Mouse (Mus musculus) lung, embryonic 14.5 days (tissue): ENCODE measurements at regions not wholly inside any gene's neighbourhood (a gene's known extent, or its start where the extent isn't known, plus 50 kb on each side); places are given as distances from the start of the nearest gene placed in this dataset.

Experiments used
- ATAC-seq: fragments of 200-750 bp; cut with Nextera tagmentation; 2 replicates; pipeline ENCODE4 v1.8.0; 2017; ENCODE audit warnings: mild to moderate bottlenecking, moderate TSS enrichment, moderate library complexity; ENCODE audit not compliant: insufficient read depth
- DNase-seq: peaks from one replicate; pipeline ENCODE4 v3.0.0-alpha.2; 2015
- H3K27ac ChIP-seq: fragments of 300-500 bp; sonication (generic); 2 replicates; pipeline ENCODE4 v1.5.1; 2014; ENCODE audit warnings: low read depth, mild to moderate bottlenecking, moderate library complexity
- H3K27me3 ChIP-seq: fragments of 300-500 bp; sonication (generic); 2 replicates; pipeline ENCODE4 v1.6.1; 2014; ENCODE audit warnings: low read length, control low read depth; ENCODE audit not compliant: insufficient read depth
- H3K36me3 ChIP-seq: fragments of 300-500 bp; sonication (generic); 2 replicates; pipeline ENCODE4 v1.6.1; 2014; ENCODE audit warnings: control low read depth; ENCODE audit not compliant: insufficient read depth
- H3K4me1 ChIP-seq: fragments of 300-500 bp; sonication (generic); 2 replicates; pipeline ENCODE4 v1.6.1; 2014; ENCODE audit warnings: antibody characterized with exemption, control low read depth; ENCODE audit not compliant: insufficient read depth
- H3K4me2 ChIP-seq: fragments of 300-500 bp; sonication (generic); 2 replicates; pipeline ENCODE4 v1.6.1; 2014; ENCODE audit warnings: mild to moderate bottlenecking
- H3K4me3 ChIP-seq: fragments of 300-500 bp; sonication (generic); 2 replicates; pipeline ENCODE4 v1.5.1; 2014; ENCODE audit warnings: low read depth, low read length
- H3K9ac ChIP-seq: fragments of 300-500 bp; sonication (generic); 2 replicates; pipeline ENCODE4 v1.6.1; 2014
- H3K9me3 ChIP-seq: fragments of 300-500 bp; sonication (generic); 2 replicates; pipeline ENCODE4 v1.6.1; 2016; ENCODE audit warnings: low read depth, low read length, control low read depth
- CTCF ChIP-seq: IDR thresholded peaks from 2 replicates; pipeline ENCODE4 v1.5.1; 2016; ENCODE audit warnings: antibody characterized with exemption, low read depth
- WGBS: fragments of 180-500 bp; shearing (Covaris S2); extraction: QIAGEN DNeasy Blood & Tissue Kit; methylation state at CpG from one replicate; pipeline ENCODE4 v1.1.7; 2014; 5-methylcytosine and 5-hydroxymethylcytosine counted together

GRCm38 (mm10) chrX:11776236-11776899, 383.8 kb downstream of the Bcor start:
- ATAC-seq: no peak
- Histone ChIP-seq H3K9me3 (no peaks in the 10 kb centered on the region), H3K27me3 (no peaks in the 10 kb centered on the region)

GRCm38 (mm10) chrX:11795010-11795409, 365.1 kb downstream of the Bcor start:
- DNase-seq (peak; percentile 42), ATAC-seq (peak; percentile 56)
- Histone ChIP-seq H3K36me3 (no peaks in the 10 kb centered on the region), H3K4me3 (no peak overlapping the region), H3K4me2 (no peak overlapping the region), H3K9me3 (no peaks in the 10 kb centered on the region), H3K27ac (peak overlapping the region; percentile 15; the same call in 1 of the 2 replicates), H3K4me1 (no peaks in the 10 kb centered on the region; the same call in 1 of the 2 replicates), H3K9ac (no peak overlapping the region), H3K27me3 (no peaks in the 10 kb centered on the region)
- TF ChIP-seq CTCF: no peak
- 64% methylated on average over 6 of the region's 6 CpGs for WGBS

More at GRCm38 (mm10) chrX:11776236-11776899, 383.8 kb downstream of the Bcor start:
- no peak for TF ChIP-seq CTCF
- no peak for DNase-seq
- WGBS: 65% methylated on average over 6 of the region's 6 CpGs
- H3K9ac ChIP-seq: no peak overlapping the region
- H3K4me3 ChIP-seq: no peak overlapping the region
- H3K4me1 ChIP-seq: no peaks in the 10 kb centered on the region
- H3K4me2 ChIP-seq: no peak overlapping the region
- no peak overlapping the region for H3K27ac ChIP-seq
- no peaks in the 10 kb centered on the region for H3K36me3 ChIP-seq

GRCm38 (mm10) chrX:11797870-11798269, 362.3 kb downstream of the Bcor start:
- no peak overlapping the region for H3K27ac ChIP-seq
- H3K9me3 ChIP-seq: no peaks in the 10 kb centered on the region
- TF ChIP-seq CTCF: peak; percentile 18; the same call in 1 of the 2 replicates
- H3K36me3 ChIP-seq: no peaks in the 10 kb centered on the region
- no peak overlapping the region for H3K4me2 ChIP-seq
- H3K4me3 ChIP-seq: no peak overlapping the region
- H3K27me3 ChIP-seq: no peaks in the 10 kb centered on the region
- DNase-seq (peak; percentile 64), ATAC-seq (no peak)
- WGBS: 23% methylated on average over 10 of the region's 11 CpGs
- no peaks in the 10 kb centered on the region; the same call in 1 of the 2 replicates for H3K4me1 ChIP-seq
- H3K9ac ChIP-seq: no peak overlapping the region

GRCm38 (mm10) chrX:11798326-11798725, 361.8 kb downstream of the Bcor start:
- H3K4me3 ChIP-seq: no peak overlapping the region
- no peaks in the 10 kb centered on the region for H3K36me3 ChIP-seq
- H3K9me3 ChIP-seq: no peaks in the 10 kb centered on the region
- H3K27ac ChIP-seq: no peak overlapping the region
- ATAC-seq: no peak
- peak; percentile 62 for DNase-seq
- 24% methylated on average over 3 of the region's 3 CpGs for WGBS
- TF ChIP-seq CTCF: no peak
- no peak overlapping the region for H3K9ac ChIP-seq
- H3K4me2 ChIP-seq: no peak overlapping the region
- H3K27me3 ChIP-seq: no peaks in the 10 kb centered on the region
- H3K4me1 ChIP-seq: no peaks in the 10 kb centered on the region; the same call in 1 of the 2 replicates

GRCm38 (mm10) chrX:11800400-11800941, 359.7 kb downstream of the Bcor start:
- H3K27me3 ChIP-seq: no peaks in the 10 kb centered on the region
- H3K4me2 ChIP-seq: no peak overlapping the region
- no peak overlapping the region for H3K9ac ChIP-seq
- ATAC-seq (no peak), DNase-seq (no peak)
- no peak overlapping the region for H3K27ac ChIP-seq
- no peak for TF ChIP-seq CTCF
- H3K4me3 ChIP-seq: no peak overlapping the region
- H3K9me3 ChIP-seq: no peaks in the 10 kb centered on the region
- peaks cover 4% of the 10 kb centered on the region; the same call in 1 of the 2 replicates for H3K4me1 ChIP-seq
- 77% methylated on average over 16 of the region's 16 CpGs for WGBS
- H3K36me3 ChIP-seq: no peaks in the 10 kb centered on the region

- H3K9ac ChIP-seq: no peak overlapping the region
- no peak overlapping the region for H3K4me2 ChIP-seq
- ATAC-seq (no peak), DNase-seq (no peak)
- H3K4me3 ChIP-seq: no peak overlapping the region
- WGBS: 61% methylated on average over 3 of the region's 3 CpGs
- peaks cover 4% of the 10 kb centered on the region; the same call in 1 of the 2 replicates for H3K4me1 ChIP-seq
- H3K27me3 ChIP-seq: no peaks in the 10 kb centered on the region
- no peak overlapping the region for H3K27ac ChIP-seq
- TF ChIP-seq CTCF: peak; percentile 38
- H3K36me3 ChIP-seq: no peaks in the 10 kb centered on the region
- no peaks in the 10 kb centered on the region for H3K9me3 ChIP-seq
Measured at GRCm38 (mm10) chrX:11801208-11801607, 358.9 kb downstream of the Bcor start.

- Histone ChIP-seq H3K4me1 (peaks cover 4% of the 10 kb centered on the region; the same call in 1 of the 2 replicates), H3K9ac (no peak overlapping the region), H3K4me3 (no peak overlapping the region), H3K27me3 (0 out of 2 replicates have a peak, but pooled peaks cover 1% of the 10 kb centered on the region), H3K4me2 (no peak overlapping the region), H3K36me3 (no peaks in the 10 kb centered on the region), H3K27ac (no peak overlapping the region), H3K9me3 (no peaks in the 10 kb centered on the region)
- no peak for TF ChIP-seq CTCF
- WGBS: 48% methylated on average over 12 of the region's 12 CpGs
- DNase-seq (no peak), ATAC-seq (no peak)
Measured at GRCm38 (mm10) chrX:11801621-11802020, 358.5 kb downstream of the Bcor start.
